Mouse (Mus musculus) liver, postnatal 0 days (tissue): ENCODE measurements around the gene Eri2. TPM values are rescaled to one million over a fixed set of nuclear protein-coding genes. Genes with fewer than 3 reads are reported as not detected.

ENCODE experiments used
- ATAC-seq: fragments of 200-750 bp; cut with Nextera tagmentation; 2 replicates; pipeline ENCODE4 v1.8.0; 2017; ENCODE audit warnings: mild to moderate bottlenecking, moderate library complexity
- DNase-seq: peaks from one replicate; pipeline ENCODE4 v3.0.0-alpha.2; 2016
- H3K27ac ChIP-seq: fragments of 300-500 bp; sonication (generic); 2 replicates; pipeline ENCODE4 v1.5.1; 2014; ENCODE audit warnings: antibody characterized with exemption, moderate library complexity, mild to moderate bottlenecking, low read depth
- H3K27me3 ChIP-seq: fragments of 300-500 bp; sonication (generic); 2 replicates; pipeline ENCODE4 v1.6.1; 2014; ENCODE audit warnings: low read length, control low read depth, mixed read lengths; ENCODE audit not compliant: insufficient read depth
- H3K36me3 ChIP-seq: fragments of 300-500 bp; sonication (generic); replicated peaks from 2 replicates; pipeline ENCODE4 v1.6.1; 2014; ENCODE audit warnings: mild to moderate bottlenecking, control low read depth, low read length, moderate library complexity, mixed read lengths; ENCODE audit not compliant: insufficient read depth
- H3K4me1 ChIP-seq: fragments of 300-500 bp; sonication (generic); 2 replicates; pipeline ENCODE4 v1.6.1; 2014; ENCODE audit warnings: antibody characterized with exemption, mild to moderate bottlenecking, control low read depth; ENCODE audit not compliant: insufficient read depth
- H3K4me2 ChIP-seq: fragments of 300-500 bp; sonication (generic); 2 replicates; pipeline ENCODE4 v1.6.1; 2014; ENCODE audit warnings: low read depth, mild to moderate bottlenecking, low read length, moderate library complexity, mixed read lengths
- H3K4me3 ChIP-seq: fragments of 300-500 bp; sonication (generic); 2 replicates; pipeline ENCODE4 v1.5.1; 2014; ENCODE audit warnings: low read depth, low read length
- H3K9ac ChIP-seq: fragments of 300-500 bp; sonication (generic); replicated peaks from 2 replicates; pipeline ENCODE4 v1.6.1; 2014; ENCODE audit warnings: mild to moderate bottlenecking, moderate library complexity
- H3K9me3 ChIP-seq: fragments of 300-500 bp; sonication (generic); 2 replicates; pipeline ENCODE4 v1.6.1; 2016; ENCODE audit warnings: mild to moderate bottlenecking, control low read depth, low read length, mixed read lengths
- CTCF ChIP-seq: sonication (generic); IDR thresholded peaks from 2 replicates; pipeline ENCODE4 v1.5.1; 2016; ENCODE audit warnings: antibody characterized with exemption, low read depth
- EP300 ChIP-seq: IDR thresholded peaks from 2 replicates; pipeline ENCODE4 v1.6.1; 2016; ENCODE audit warnings: antibody characterized with exemption, low read depth, mild to moderate bottlenecking
- WGBS: fragments of 180-500 bp; shearing (Covaris S2); extraction: QIAGEN DNeasy Blood & Tissue Kit; methylation state at CpG from one replicate; pipeline ENCODE4 v1.1.7; 2014; ENCODE audit not compliant: insufficient replicate concordance; 5-methylcytosine and 5-hydroxymethylcytosine counted together
- polyA plus RNA-seq: library from polyadenylated mRNA; unstranded; fragments of >200 nt; fragmentation: Nextera tagmentation; extraction: Ambion mirVana; gene quantifications from 2 replicates; pipeline ENCODE4 v1.2.1, GENCODE M21; 2015

The Eri2 gene
- polyA plus RNA-seq, 1 experiment from 2014 or later, result 6.5 TPM

GRCm38 (mm10) chr7:119783453-119783852, 10.4 kb downstream of the Eri2 start:
- peaks cover 31% of the 10 kb centered on the region for H3K36me3 ChIP-seq
- DNase-seq, result peak; percentile 43
- TF ChIP-seq CTCF, result peak; percentile 54
- peak; percentile 60 for TF ChIP-seq EP300
- 63% methylated on average over 2 of the region's 2 CpGs for WGBS
- no peaks in the 10 kb centered on the region for H3K27me3 ChIP-seq
- H3K9me3 ChIP-seq, result no peaks in the 10 kb centered on the region
- no peak overlapping the region for H3K4me2 ChIP-seq
- peak overlapping the region; percentile 91 for H3K27ac ChIP-seq
- H3K9ac ChIP-seq, result no peak overlapping the region
- H3K4me3 ChIP-seq, result no peak overlapping the region
- H3K4me1 ChIP-seq, result peaks cover 5% of the 10 kb centered on the region
- ATAC-seq, result peak; percentile 99

GRCm38 (mm10) chr7:119769895-119770294, 24.0 kb downstream of the Eri2 start:
- ATAC-seq (no peak), DNase-seq (no peak)
- Histone ChIP-seq H3K27ac (no peak overlapping the region), H3K9me3 (no peaks in the 10 kb centered on the region), H3K9ac (no peak overlapping the region), H3K27me3 (no peaks in the 10 kb centered on the region), H3K36me3 (0 out of 2 replicates have a peak, but pooled peaks cover 5% of the 10 kb centered on the region), H3K4me3 (no peak overlapping the region), H3K4me2 (no peak overlapping the region), H3K4me1 (no peaks in the 10 kb centered on the region)
- TF ChIP-seq EP300 (no peak), CTCF (no peak)
- 88% methylated on average over 8 of the region's 8 CpGs for WGBS

GRCm38 (mm10) chr7:119766996-119767395, 26.9 kb downstream of the Eri2 start:
- TF ChIP-seq CTCF (no peak), EP300 (no peak)
- Histone ChIP-seq H3K27me3 (no peaks in the 10 kb centered on the region), H3K4me3 (no peak overlapping the region), H3K4me1 (no peaks in the 10 kb centered on the region), H3K36me3 (no peaks in the 10 kb centered on the region), H3K27ac (no peak overlapping the region), H3K4me2 (no peak overlapping the region), H3K9ac (no peak overlapping the region), H3K9me3 (no peaks in the 10 kb centered on the region)
- WGBS, result 64% methylated on average over 6 of the region's 6 CpGs
- no peak for DNase-seq
- no peak for ATAC-seq

GRCm38 (mm10) chr7:119764377-119764776, 29.5 kb downstream of the Eri2 start:
- WGBS, result 65% methylated on average over 3 of the region's 3 CpGs
- TF ChIP-seq CTCF, result no peak
- TF ChIP-seq EP300, result no peak
- Histone ChIP-seq H3K9me3 (no peaks in the 10 kb centered on the region), H3K4me3 (no peak overlapping the region), H3K27ac (no peak overlapping the region), H3K27me3 (no peaks in the 10 kb centered on the region), H3K4me2 (no peak overlapping the region), H3K9ac (no peak overlapping the region), H3K4me1 (no peaks in the 10 kb centered on the region), H3K36me3 (no peaks in the 10 kb centered on the region)
- no peak for DNase-seq
- no peak for ATAC-seq

- Histone ChIP-seq H3K27ac (no peak overlapping the region), H3K36me3 (no peaks in the 10 kb centered on the region)
- WGBS, result 44% methylated on average over 4 of the region's 4 CpGs
These were observed 31.6 kb downstream of the Eri2 start for GRCm38 (mm10) chr7:119762166-119762697.

GRCm38 (mm10) chr7:119760527-119760951, 33.3 kb downstream of the Eri2 start, which contains the start of gene Acsm3:
Gene Acsm3, plus strand, starts transcription at chr7:119760923.
- DNase-seq (peak; percentile 34), ATAC-seq (peak; percentile 98)
- H3K27ac ChIP-seq, result peak within 1 kb of the TSS; percentile 91
- peak within 1 kb of the TSS; percentile 62 for H3K4me2 ChIP-seq
- no peak for TF ChIP-seq CTCF
- TF ChIP-seq EP300, result peak; percentile 35; the same call in 1 of the 2 replicates
- H3K9me3 ChIP-seq, result no peaks in the 10 kb centered on the region
- no peaks in the 10 kb centered on the region for H3K4me1 ChIP-seq
- H3K27me3 ChIP-seq, result no peaks in the 10 kb centered on the region
- H3K4me3 ChIP-seq, result peak within 1 kb of the TSS; percentile 26
- WGBS, result 49% methylated on average over 11 of the region's 11 CpGs
- peak within 1 kb of the TSS; percentile 50 for H3K9ac ChIP-seq
- no peaks in the 10 kb centered on the region for H3K36me3 ChIP-seq

More at GRCm38 (mm10) chr7:119762166-119762697, 31.6 kb downstream of the Eri2 start:
- DNase-seq, result no peak
- Histone ChIP-seq H3K4me1 (no peaks in the 10 kb centered on the region), H3K4me3 (no peak overlapping the region), H3K27me3 (no peaks in the 10 kb centered on the region), H3K9me3 (no peaks in the 10 kb centered on the region), H3K9ac (no peak overlapping the region), H3K4me2 (peak overlapping the region; percentile 34)
- TF ChIP-seq EP300 (no peak), CTCF (no peak)
- no peak for ATAC-seq

GRCm38 (mm10) chr7:119753696-119754095, 40.2 kb downstream of the Eri2 start:
- H3K27me3 ChIP-seq, result no peaks in the 10 kb centered on the region
- no peak overlapping the region for H3K27ac ChIP-seq
- H3K9me3 ChIP-seq, result no peaks in the 10 kb centered on the region
- TF ChIP-seq CTCF, result no peak
- no peak for TF ChIP-seq EP300
- no peak overlapping the region for H3K4me2 ChIP-seq
- WGBS, result 89% methylated on average over 1 of the region's 1 CpGs
- H3K9ac ChIP-seq, result no peak overlapping the region
- ATAC-seq, result no peak
- no peak overlapping the region for H3K4me3 ChIP-seq
- H3K36me3 ChIP-seq, result no peaks in the 10 kb centered on the region
- DNase-seq, result no peak
- H3K4me1 ChIP-seq, result peaks cover 5% of the 10 kb centered on the region; the same call in 1 of the 2 replicates
